Mouse (Mus musculus): ENCODE measurements at regions not wholly inside any gene's neighbourhood (a gene's known extent, or its start where the extent isn't known, plus 50 kb on each side); places are given as distances from the start of the nearest gene placed in this dataset.

GRCm38 (mm10) chr2:50982571-50982970 is 166.3 kb downstream of the Rnd3 start:
- TF ChIP-seq POLR2A (IDR thresholded peaks at IDR 0.05; ENCODE audit: borderline replicate concordance, extremely low read depth, low read depth, low read length), result no peak
- TF ChIP-seq CTCF (IDR thresholded peaks at IDR 0.05; ENCODE audit: insufficient read depth, low read length), result no peak

All from lung, adult 2 months (tissue).